Mouse (Mus musculus): ENCODE results near the gene Kcnk7.

DNA sequence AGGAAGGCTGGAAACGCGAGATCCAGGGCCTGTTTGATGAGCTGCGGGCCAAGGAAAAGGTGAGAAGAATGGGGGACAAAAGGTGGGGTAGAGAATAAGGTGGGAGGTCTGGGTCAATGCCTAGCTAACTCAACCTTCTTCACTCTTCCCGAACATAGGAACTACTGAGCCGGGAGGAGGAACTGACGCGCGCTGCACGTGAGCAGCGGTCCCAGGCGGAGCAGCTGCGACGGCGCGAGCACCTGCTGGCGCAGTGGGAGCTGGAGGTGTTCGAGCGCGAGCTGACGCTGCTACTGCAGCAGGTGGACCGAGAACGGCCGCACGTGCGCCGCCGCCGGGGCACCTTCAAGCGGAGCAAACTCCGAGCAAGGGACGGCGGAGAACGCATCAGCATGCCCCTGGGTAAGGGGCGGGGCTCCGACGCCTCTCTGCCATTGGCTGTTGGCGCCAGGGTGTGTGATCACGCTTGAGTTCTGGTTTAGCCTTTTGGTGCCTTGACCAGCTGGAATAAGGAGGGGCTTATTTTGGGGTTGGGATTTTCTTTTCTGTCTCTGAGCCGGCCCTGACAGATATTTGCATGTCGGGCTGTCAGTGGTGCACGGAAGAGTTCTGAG lies 8.2 kb upstream of the Kcnk7 start:
- no peak for TF ChIP-seq CTCF (IDR thresholded peaks at IDR 0.05; ENCODE audit: insufficient read depth, low read depth, low read length)
- no peak for TF ChIP-seq POLR2A (IDR thresholded peaks at IDR 0.05; ENCODE audit: insufficient read depth, low read depth, low read length)

All from olfactory bulb, adult 2 months (tissue).